Mouse (Mus musculus) kidney, adult 2 months (tissue): ENCODE measurements at regions not wholly inside any gene's neighbourhood (a gene's known extent, or its start where the extent isn't known, plus 50 kb on each side); places are given as distances from the start of the nearest gene placed in this dataset.

Experiments used
- DNase-seq: peaks from one replicate; pipeline ENCODE4 v3.0.0; 2021
- H3K27ac ChIP-seq: fragments of 200-500 bp; 2 replicates; pipeline ENCODE4 v1.5.1; 2012; ENCODE audit warnings: low read depth, low read length, control low read depth, inconsistent platforms; ENCODE audit not compliant: insufficient read depth
- H3K27me3 ChIP-seq: fragments of 200-500 bp; replicated peaks from 2 replicates; pipeline ENCODE4 v1.6.1; 2012; ENCODE audit warnings: mild to moderate bottlenecking, moderate library complexity, low read length, inconsistent platforms; ENCODE audit not compliant: control insufficient read depth, insufficient read depth
- H3K36me3 ChIP-seq: fragments of 200-500 bp; 2 replicates; pipeline ENCODE4 v1.6.1; 2012; ENCODE audit warnings: mild to moderate bottlenecking, moderate library complexity, low read length, inconsistent platforms; ENCODE audit not compliant: control insufficient read depth, insufficient read depth
- H3K4me1 ChIP-seq: fragments of 200-500 bp; 2 replicates; pipeline ENCODE4 v1.6.1; 2011; ENCODE audit warnings: low read length; ENCODE audit not compliant: control insufficient read depth, insufficient read depth
- H3K4me3 ChIP-seq: fragments of 200-500 bp; 2 replicates; pipeline ENCODE4 v1.5.1; 2011; ENCODE audit warnings: mild to moderate bottlenecking, low read depth, low read length, control low read depth; ENCODE audit not compliant: insufficient read depth
- CTCF ChIP-seq: fragments of 200-500 bp; conservative IDR thresholded peaks from 2 replicates; pipeline ENCODE4 v1.5.1; 2011; ENCODE audit warnings: low read depth, mild to moderate bottlenecking, control low read depth, low read length, moderate library complexity, mixed read lengths; ENCODE audit not compliant: insufficient read depth, insufficient read length
- POLR2A ChIP-seq: fragments of 200-500 bp; IDR thresholded peaks from one replicate; pipeline ENCODE4 v1.6.1; 2011; ENCODE audit warnings: low read depth, low read length, control low read depth
- WGBS: fragments of 180-500 bp; shearing (Covaris S2); methylation state at CpG from one replicate; pipeline ENCODE4 v1.1.7; 2018; 5-methylcytosine and 5-hydroxymethylcytosine counted together

DNA sequence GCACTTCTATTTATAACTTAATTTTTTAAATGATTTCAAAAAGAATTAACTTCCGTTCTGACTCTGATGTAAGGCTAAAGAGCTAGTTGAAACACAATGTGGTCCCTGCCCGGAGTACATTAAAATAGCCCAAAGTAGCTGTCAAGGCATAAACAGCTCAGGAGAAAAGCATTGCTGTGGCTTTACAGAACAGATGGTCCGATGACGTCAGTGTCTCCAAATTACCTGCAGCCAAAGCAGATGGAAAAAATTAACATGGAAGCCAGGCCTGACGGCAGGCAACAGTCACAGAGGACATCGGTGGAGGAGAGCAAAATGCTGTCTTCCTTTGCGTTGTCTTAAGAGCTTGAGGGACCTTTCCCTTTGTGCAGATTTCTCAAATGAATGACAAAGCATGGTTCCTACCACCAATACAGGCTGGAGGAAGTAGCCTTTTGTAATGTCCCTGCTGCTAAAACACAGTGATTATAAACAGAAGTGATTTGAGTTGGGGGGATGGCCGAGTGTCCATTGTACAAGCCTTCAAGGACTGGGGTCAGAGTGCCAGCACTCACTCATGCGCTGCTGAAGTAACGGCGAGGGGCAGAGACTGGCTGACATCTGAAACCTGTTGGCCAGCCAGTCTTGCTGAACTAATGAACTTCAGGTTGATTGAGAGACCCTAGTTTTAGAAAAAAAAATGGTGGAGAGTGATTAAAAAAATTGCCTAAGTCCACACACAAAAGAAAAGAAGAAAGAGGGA, 101.8 kb upstream of the Plcl2 start:
- H3K36me3 ChIP-seq: no peaks in the 10 kb centered on the region
- H3K4me1 ChIP-seq: no peaks in the 10 kb centered on the region
- no peak overlapping the region for H3K4me3 ChIP-seq
- H3K27ac ChIP-seq: no peak overlapping the region
- no peak for TF ChIP-seq CTCF
- no peak for TF ChIP-seq POLR2A
- WGBS: 49% methylated on average over 11 of the region's 11 CpGs
- DNase-seq: no peak
- no peaks in the 10 kb centered on the region for H3K27me3 ChIP-seq

DNA sequence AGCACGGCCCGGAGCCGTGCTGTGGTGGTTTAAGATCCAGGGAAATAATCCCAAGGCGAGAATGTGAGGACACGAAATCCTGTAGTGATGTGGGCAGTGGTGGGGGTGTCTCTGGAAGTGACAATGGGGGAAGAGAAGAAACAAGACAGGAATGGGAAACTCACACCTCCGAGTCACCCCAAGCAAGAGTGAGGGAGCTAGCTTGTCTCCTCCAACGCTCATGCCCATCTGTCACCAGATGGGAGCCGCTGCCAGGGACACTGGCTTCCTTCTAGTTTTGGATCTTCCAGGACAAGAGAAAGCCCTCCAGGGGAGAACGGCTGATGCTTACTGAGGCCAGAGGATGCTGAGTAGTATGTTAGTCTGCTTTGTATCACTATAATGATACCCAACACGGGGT, 100.6 kb upstream of the Plcl2 start:
- 81% methylated on average over 10 of the region's 10 CpGs for WGBS
- no peak overlapping the region for H3K4me3 ChIP-seq
- DNase-seq: no peak
- no peaks in the 10 kb centered on the region for H3K27me3 ChIP-seq
- no peak for TF ChIP-seq CTCF
- no peak for TF ChIP-seq POLR2A
- H3K27ac ChIP-seq: no peak overlapping the region
- no peaks in the 10 kb centered on the region for H3K36me3 ChIP-seq
- H3K4me1 ChIP-seq: no peaks in the 10 kb centered on the region

DNA sequence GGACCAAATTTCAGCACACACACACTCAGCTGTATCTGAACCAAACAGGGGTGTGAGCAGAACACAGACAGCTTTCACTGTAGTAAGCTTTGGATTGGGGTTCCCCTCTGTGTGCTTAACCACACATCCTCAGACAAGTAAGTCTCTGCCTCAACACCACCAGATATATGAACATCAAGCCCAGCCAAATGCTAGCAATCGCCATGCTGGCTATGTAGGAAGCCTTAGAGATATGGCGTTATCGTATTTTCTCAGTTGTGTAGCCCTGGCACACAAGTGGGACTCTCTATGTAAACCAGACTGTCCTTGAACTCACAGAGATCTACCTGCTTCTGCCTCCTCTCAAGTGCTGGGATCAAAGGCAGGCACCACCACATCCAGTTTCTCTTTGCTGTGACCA, 99.9 kb upstream of the Plcl2 start:
- Histone ChIP-seq H3K36me3 (no peaks in the 10 kb centered on the region), H3K4me1 (no peaks in the 10 kb centered on the region), H3K27me3 (no peaks in the 10 kb centered on the region), H3K27ac (no peak overlapping the region), H3K4me3 (no peak overlapping the region)
- no peak for DNase-seq
- TF ChIP-seq CTCF (no peak), POLR2A (no peak)
- 96% methylated on average over 3 of the region's 3 CpGs for WGBS

DNA sequence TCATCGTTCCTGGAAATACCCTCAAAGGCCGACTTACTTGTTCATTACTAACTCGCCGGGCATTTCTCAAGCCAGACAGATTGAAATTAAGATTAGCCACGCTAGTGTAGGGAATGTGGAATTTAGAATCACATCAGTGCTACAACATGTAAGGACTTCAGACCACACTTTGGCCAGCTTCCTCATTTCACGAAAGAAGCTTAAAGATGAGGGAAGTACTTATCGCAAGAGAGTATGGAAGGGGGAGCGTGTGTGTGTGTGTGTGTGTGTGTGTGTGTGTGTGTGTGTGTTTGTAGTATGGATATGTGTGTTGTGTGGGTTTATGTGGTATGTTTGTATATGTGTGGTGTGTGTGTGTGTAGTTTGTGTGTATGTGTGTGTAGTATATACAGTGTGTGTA, 99.3 kb upstream of the Plcl2 start:
- Histone ChIP-seq H3K4me1 (no peaks in the 10 kb centered on the region), H3K4me3 (no peak overlapping the region), H3K27ac (no peak overlapping the region), H3K36me3 (no peaks in the 10 kb centered on the region), H3K27me3 (no peaks in the 10 kb centered on the region)
- no peak for DNase-seq
- TF ChIP-seq CTCF (no peak), POLR2A (no peak)
- 84% methylated on average over 8 of the region's 8 CpGs for WGBS

DNA sequence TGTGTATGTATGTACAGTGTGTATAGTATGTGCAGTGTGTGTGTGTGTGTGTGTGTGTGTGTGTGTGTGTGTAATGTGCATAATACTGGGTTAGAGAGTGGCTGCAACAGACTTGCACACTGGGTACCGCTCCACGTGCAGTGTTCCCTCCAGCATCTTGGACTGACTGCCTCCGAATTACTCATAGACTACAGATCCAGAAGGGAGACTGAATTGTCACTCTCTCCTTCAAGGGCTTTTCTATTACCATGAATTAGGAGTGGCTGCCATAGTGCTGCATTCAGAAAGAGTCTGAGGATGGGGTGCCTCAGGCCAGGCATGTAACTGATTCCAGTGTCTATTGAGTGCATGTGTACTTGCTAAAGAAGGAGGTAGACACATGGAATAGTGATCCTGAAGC, 98.9 kb upstream of the Plcl2 start:
- Histone ChIP-seq H3K4me1 (no peaks in the 10 kb centered on the region), H3K4me3 (no peak overlapping the region), H3K36me3 (no peaks in the 10 kb centered on the region), H3K27ac (no peak overlapping the region), H3K27me3 (no peaks in the 10 kb centered on the region)
- WGBS: 96% methylated on average over 3 of the region's 3 CpGs
- no peak for TF ChIP-seq POLR2A
- no peak for TF ChIP-seq CTCF
- no peak for DNase-seq

DNA sequence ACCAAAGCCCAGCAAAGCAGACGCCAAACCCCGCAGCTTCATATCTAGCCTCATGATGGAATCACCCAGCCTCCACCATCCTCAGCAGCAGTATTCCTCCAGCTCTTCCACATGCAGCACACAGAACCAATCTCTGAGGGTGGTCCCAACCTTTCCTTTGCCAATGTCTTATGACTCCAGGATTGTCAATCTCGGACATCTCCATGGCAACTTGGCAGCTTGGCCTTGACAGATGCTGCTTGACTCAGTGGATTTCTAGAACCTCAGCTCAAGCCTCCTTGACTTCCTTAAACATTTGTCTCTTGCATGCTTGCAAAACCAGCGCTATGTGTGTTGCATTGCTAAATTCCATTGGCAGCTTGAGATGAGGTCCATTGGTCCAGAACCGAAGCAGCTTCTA, 96.8 kb upstream of the Plcl2 start:
- WGBS: 92% methylated on average over 5 of the region's 5 CpGs
- TF ChIP-seq POLR2A (no peak), CTCF (no peak)
- no peaks in the 10 kb centered on the region for H3K27me3 ChIP-seq
- no peak overlapping the region for H3K4me3 ChIP-seq
- DNase-seq: no peak
- no peaks in the 10 kb centered on the region for H3K4me1 ChIP-seq
- H3K27ac ChIP-seq: no peak overlapping the region
- no peaks in the 10 kb centered on the region for H3K36me3 ChIP-seq

DNA sequence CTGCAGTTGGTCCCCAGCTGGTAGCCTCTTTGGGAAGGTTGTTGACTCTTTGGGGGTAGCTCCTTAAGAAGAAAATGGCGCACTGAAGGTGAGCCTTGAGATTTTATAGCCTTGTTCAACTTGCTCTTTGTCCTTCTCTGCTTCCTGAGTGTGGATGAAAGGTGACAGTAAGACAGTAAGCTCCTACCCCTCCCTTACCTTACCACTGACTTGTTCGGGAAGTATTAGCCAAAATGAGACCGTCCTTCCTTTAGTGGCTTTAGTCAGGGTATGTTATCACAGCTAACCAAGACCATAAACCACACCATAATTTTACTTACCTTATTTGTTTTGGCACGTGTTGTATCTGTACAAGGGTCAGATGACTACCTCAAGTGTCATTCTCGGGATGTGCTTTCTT, 95.3 kb upstream of the Plcl2 start:
- TF ChIP-seq CTCF (no peak), POLR2A (no peak)
- Histone ChIP-seq H3K36me3 (no peaks in the 10 kb centered on the region), H3K27me3 (no peaks in the 10 kb centered on the region), H3K4me3 (no peak overlapping the region), H3K27ac (no peak overlapping the region), H3K4me1 (no peaks in the 10 kb centered on the region)
- WGBS: 82% methylated on average over 5 of the region's 5 CpGs
- DNase-seq: no peak
